Mouse (Mus musculus) neural tube, embryonic 15.5 days (tissue): ENCODE results near the gene Gtdc1. TPM values are rescaled to one million over a fixed set of nuclear protein-coding genes. Genes with fewer than 3 reads are reported as not detected.

Experiments
- ATAC-seq: fragments of 200-750 bp; cut with Nextera tagmentation; 2 replicates; pipeline ENCODE4 v1.8.0; 2017; ENCODE audit warnings: mild to moderate bottlenecking, moderate TSS enrichment, moderate library complexity; ENCODE audit not compliant: low FRiP score
- H3K27ac ChIP-seq: fragments of 300-500 bp; sonication (generic); replicated peaks from 2 replicates; pipeline ENCODE4 v1.5.1; 2015; ENCODE audit warnings: mild to moderate bottlenecking, inconsistent platforms
- H3K27me3 ChIP-seq: fragments of 300-500 bp; sonication (generic); replicated peaks from 2 replicates; pipeline ENCODE4 v1.6.1; 2015; ENCODE audit warnings: inconsistent platforms
- H3K36me3 ChIP-seq: fragments of 300-500 bp; sonication (generic); 2 replicates; pipeline ENCODE4 v1.6.1; 2015; ENCODE audit warnings: inconsistent platforms
- H3K4me1 ChIP-seq: fragments of 300-500 bp; sonication (generic); 2 replicates; pipeline ENCODE4 v1.6.1; 2015; ENCODE audit warnings: inconsistent platforms
- H3K4me2 ChIP-seq: fragments of 300-500 bp; sonication (generic); 2 replicates; pipeline ENCODE4 v1.6.1; 2015; ENCODE audit warnings: inconsistent platforms, mild to moderate bottlenecking, moderate library complexity
- H3K4me3 ChIP-seq: fragments of 300-500 bp; sonication (generic); replicated peaks from 2 replicates; pipeline ENCODE4 v1.5.1; 2015; ENCODE audit warnings: mild to moderate bottlenecking, inconsistent platforms
- H3K9ac ChIP-seq: fragments of 300-500 bp; sonication (generic); replicated peaks from 2 replicates; pipeline ENCODE4 v1.6.1; 2015; ENCODE audit warnings: mild to moderate bottlenecking, inconsistent platforms
- H3K9me3 ChIP-seq: fragments of 300-500 bp; sonication (generic); replicated peaks from 2 replicates; pipeline ENCODE4 v1.6.1; 2016; ENCODE audit warnings: inconsistent platforms
- WGBS: fragments of 180-500 bp; shearing (Covaris S2); methylation state at CpG from one replicate; pipeline ENCODE4 v1.1.7; 2015; ENCODE audit warnings: mixed read lengths; 5-methylcytosine and 5-hydroxymethylcytosine counted together
- polyA plus RNA-seq: library from polyadenylated mRNA; unstranded; fragments of >200 nt; fragmentation: Nextera tagmentation; extraction: Ambion mirVana; gene quantifications from 2 replicates; pipeline ENCODE4 v1.2.1, GENCODE M21; 2015

The Gtdc1 gene
- polyA plus RNA-seq, 1 experiment from 2014 or later: 19.7 TPM

GRCm38 (mm10) chr2:44571810-44572209 lies 355.6 kb downstream of the Gtdc1 start:
- H3K27me3 ChIP-seq: no peaks in the 10 kb centered on the region
- no peak overlapping the region for H3K4me3 ChIP-seq
- ATAC-seq: no peak
- no peaks in the 10 kb centered on the region for H3K36me3 ChIP-seq
- no peak overlapping the region for H3K27ac ChIP-seq
- WGBS: 61% methylated on average over 3 of the region's 3 CpGs
- no peak overlapping the region for H3K4me2 ChIP-seq
- peaks cover 4% of the 10 kb centered on the region; the same call in 1 of the 2 replicates for H3K4me1 ChIP-seq
- no peaks in the 10 kb centered on the region for H3K9me3 ChIP-seq
- H3K9ac ChIP-seq: no peak overlapping the region

- 30% methylated on average over 9 of the region's 9 CpGs for WGBS
- H3K36me3 ChIP-seq: no peaks in the 10 kb centered on the region
Measured at GRCm38 (mm10) chr2:44571156-44571555, 356.3 kb downstream of the Gtdc1 start.

GRCm38 (mm10) chr2:44569140-44569952 lies 358.1 kb downstream of the Gtdc1 start:
- Histone ChIP-seq H3K27me3 (no peaks in the 10 kb centered on the region), H3K27ac (no peak overlapping the region), H3K4me3 (no peak overlapping the region), H3K36me3 (no peaks in the 10 kb centered on the region), H3K9me3 (no peaks in the 10 kb centered on the region), H3K4me2 (no peak overlapping the region), H3K4me1 (peaks cover 4% of the 10 kb centered on the region; the same call in 1 of the 2 replicates), H3K9ac (no peak overlapping the region)
- 55% methylated on average over 7 of the region's 7 CpGs for WGBS
- ATAC-seq: no peak

More at GRCm38 (mm10) chr2:44571156-44571555, 356.3 kb downstream of the Gtdc1 start:
- no peaks in the 10 kb centered on the region for H3K9me3 ChIP-seq
- no peak overlapping the region for H3K4me3 ChIP-seq
- H3K4me1 ChIP-seq: peaks cover 4% of the 10 kb centered on the region; the same call in 1 of the 2 replicates
- H3K9ac ChIP-seq: no peak overlapping the region
- ATAC-seq: no peak
- H3K4me2 ChIP-seq: no peak overlapping the region
- no peaks in the 10 kb centered on the region for H3K27me3 ChIP-seq
- H3K27ac ChIP-seq: no peak overlapping the region

GRCm38 (mm10) chr2:44564776-44565692 lies 362.4 kb downstream of the Gtdc1 start:
- no peaks in the 10 kb centered on the region for H3K36me3 ChIP-seq
- H3K9ac ChIP-seq: no peak overlapping the region
- ATAC-seq: no peak
- 0 out of 2 replicates have a peak, but pooled peaks cover 3% of the 10 kb centered on the region for H3K27me3 ChIP-seq
- no peaks in the 10 kb centered on the region for H3K9me3 ChIP-seq
- no peak overlapping the region for H3K4me3 ChIP-seq
- H3K4me1 ChIP-seq: no peaks in the 10 kb centered on the region
- no peak overlapping the region for H3K4me2 ChIP-seq
- WGBS: 89% methylated on average over 16 of the region's 16 CpGs
- H3K27ac ChIP-seq: no peak overlapping the region

- no peak overlapping the region for H3K9ac ChIP-seq
- H3K4me3 ChIP-seq: no peak overlapping the region
- H3K4me2 ChIP-seq: no peak overlapping the region
- no peaks in the 10 kb centered on the region for H3K9me3 ChIP-seq
- WGBS: 85% methylated on average over 4 of the region's 4 CpGs
- H3K27ac ChIP-seq: no peak overlapping the region
- H3K4me1 ChIP-seq: peaks cover 7% of the 10 kb centered on the region; the same call in 1 of the 2 replicates
- no peaks in the 10 kb centered on the region for H3K36me3 ChIP-seq
- H3K27me3 ChIP-seq: 0 out of 2 replicates have a peak, but pooled peaks cover 3% of the 10 kb centered on the region
- ATAC-seq: no peak
Measured at GRCm38 (mm10) chr2:44561789-44562188, 365.7 kb downstream of the Gtdc1 start.

- peaks cover 10% of the 10 kb centered on the region for H3K4me1 ChIP-seq
- H3K36me3 ChIP-seq: no peaks in the 10 kb centered on the region
- 65% methylated on average over 6 of the region's 6 CpGs for WGBS
- H3K27ac ChIP-seq: no peak overlapping the region
- no peak for ATAC-seq
- H3K4me2 ChIP-seq: no peak overlapping the region
- no peak overlapping the region for H3K4me3 ChIP-seq
- H3K9me3 ChIP-seq: no peaks in the 10 kb centered on the region
- H3K27me3 ChIP-seq: 0 out of 2 replicates have a peak, but pooled peaks cover 3% of the 10 kb centered on the region
- no peak overlapping the region for H3K9ac ChIP-seq
Measured at GRCm38 (mm10) chr2:44559242-44559944, 368.1 kb downstream of the Gtdc1 start.

- H3K9ac ChIP-seq: no peak overlapping the region
- WGBS: 38% methylated on average over 12 of the region's 12 CpGs
- H3K9me3 ChIP-seq: no peaks in the 10 kb centered on the region
- H3K36me3 ChIP-seq: no peaks in the 10 kb centered on the region
- 0 out of 2 replicates have a peak, but pooled peaks cover 3% of the 10 kb centered on the region for H3K27me3 ChIP-seq
- no peak overlapping the region for H3K27ac ChIP-seq
- no peak overlapping the region for H3K4me3 ChIP-seq
- peak overlapping the region; percentile 97 for H3K4me2 ChIP-seq
- no peak; the same call in 1 of the 2 replicates for ATAC-seq
- peaks cover 10% of the 10 kb centered on the region for H3K4me1 ChIP-seq
Measured at GRCm38 (mm10) chr2:44557669-44558281, 369.7 kb downstream of the Gtdc1 start.

GRCm38 (mm10) chr2:44556861-44557592 lies 370.4 kb downstream of the Gtdc1 start:
- Histone ChIP-seq H3K4me3 (peak overlapping the region; percentile 51), H3K27ac (0 out of 2 replicates have a peak overlapping the region, but pooled peaks have one; percentile 15), H3K9ac (peak overlapping the region; percentile 57), H3K4me1 (peaks cover 10% of the 10 kb centered on the region), H3K9me3 (no peaks in the 10 kb centered on the region), H3K4me2 (peak overlapping the region; percentile 97), H3K36me3 (no peaks in the 10 kb centered on the region), H3K27me3 (0 out of 2 replicates have a peak, but pooled peaks cover 3% of the 10 kb centered on the region)
- under 1% methylated on average over 42 of the region's 42 CpGs for WGBS
- peak; percentile 88 for ATAC-seq

GRCm38 (mm10) chr2:44554716-44555115 lies 372.7 kb downstream of the Gtdc1 start:
- H3K4me2 ChIP-seq: no peak overlapping the region
- H3K36me3 ChIP-seq: no peaks in the 10 kb centered on the region
- no peak overlapping the region for H3K9ac ChIP-seq
- ATAC-seq: no peak
- no peaks in the 10 kb centered on the region for H3K27me3 ChIP-seq
- 70% methylated on average over 3 of the region's 3 CpGs for WGBS
- H3K4me3 ChIP-seq: no peak overlapping the region
- no peaks in the 10 kb centered on the region for H3K9me3 ChIP-seq
- no peak overlapping the region for H3K27ac ChIP-seq
- H3K4me1 ChIP-seq: peaks cover 10% of the 10 kb centered on the region

- Histone ChIP-seq H3K9ac (no peak overlapping the region), H3K4me3 (no peak overlapping the region), H3K4me2 (no peak overlapping the region), H3K27me3 (no peaks in the 10 kb centered on the region), H3K4me1 (no peaks in the 10 kb centered on the region), H3K9me3 (no peaks in the 10 kb centered on the region), H3K27ac (no peak overlapping the region), H3K36me3 (no peaks in the 10 kb centered on the region)
- ATAC-seq: no peak
- 85% methylated on average over 6 of the region's 6 CpGs for WGBS
Measured at GRCm38 (mm10) chr2:44549311-44549710, 378.1 kb downstream of the Gtdc1 start.
